Mouse (Mus musculus): ENCODE results near the gene Clstn2.

Clstn2 gene

DNA sequence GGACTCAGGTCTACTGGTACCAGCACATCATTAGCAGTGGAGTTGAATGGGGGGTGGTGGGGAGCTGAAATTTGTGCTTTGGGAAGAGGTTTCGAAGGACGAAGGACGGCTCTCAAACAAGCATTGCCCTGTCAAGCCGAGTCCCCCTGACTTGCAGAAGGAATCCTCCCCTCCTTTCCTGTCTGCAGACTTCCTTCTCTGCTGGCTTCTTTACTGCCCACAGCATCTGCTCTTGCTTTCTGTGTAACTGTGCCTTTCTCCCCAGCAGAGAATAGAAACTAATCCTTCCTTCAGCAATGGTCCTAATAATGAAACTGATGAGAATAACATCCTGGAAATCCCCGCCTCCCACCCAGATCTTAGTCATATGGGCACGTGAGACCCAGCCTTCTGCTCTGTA is 572.5 kb downstream of the Clstn2 start:
- DNase-seq (ENCODE audit: low read depth), result no peak

DNA sequence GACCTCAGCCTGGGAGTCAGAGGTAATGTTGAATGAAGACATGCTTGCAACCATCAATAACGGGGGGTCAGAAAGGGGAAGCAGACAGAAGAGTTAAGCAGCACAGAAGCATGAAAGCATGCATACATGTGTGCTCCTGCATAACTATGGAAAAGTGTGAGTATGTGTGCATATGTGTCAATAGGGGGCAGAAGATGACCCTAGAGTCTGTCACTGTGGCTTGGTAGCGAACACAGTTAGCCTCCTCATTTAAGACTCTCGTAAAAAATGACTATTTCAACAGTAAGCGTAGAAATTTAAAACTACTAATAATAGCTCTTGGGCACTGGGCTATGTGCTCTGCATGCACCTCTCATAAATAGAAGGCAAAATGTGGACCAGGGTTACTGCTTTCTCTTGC is 573.2 kb downstream of the Clstn2 start:
- DNase-seq (ENCODE audit: low read depth), result no peak

DNA sequence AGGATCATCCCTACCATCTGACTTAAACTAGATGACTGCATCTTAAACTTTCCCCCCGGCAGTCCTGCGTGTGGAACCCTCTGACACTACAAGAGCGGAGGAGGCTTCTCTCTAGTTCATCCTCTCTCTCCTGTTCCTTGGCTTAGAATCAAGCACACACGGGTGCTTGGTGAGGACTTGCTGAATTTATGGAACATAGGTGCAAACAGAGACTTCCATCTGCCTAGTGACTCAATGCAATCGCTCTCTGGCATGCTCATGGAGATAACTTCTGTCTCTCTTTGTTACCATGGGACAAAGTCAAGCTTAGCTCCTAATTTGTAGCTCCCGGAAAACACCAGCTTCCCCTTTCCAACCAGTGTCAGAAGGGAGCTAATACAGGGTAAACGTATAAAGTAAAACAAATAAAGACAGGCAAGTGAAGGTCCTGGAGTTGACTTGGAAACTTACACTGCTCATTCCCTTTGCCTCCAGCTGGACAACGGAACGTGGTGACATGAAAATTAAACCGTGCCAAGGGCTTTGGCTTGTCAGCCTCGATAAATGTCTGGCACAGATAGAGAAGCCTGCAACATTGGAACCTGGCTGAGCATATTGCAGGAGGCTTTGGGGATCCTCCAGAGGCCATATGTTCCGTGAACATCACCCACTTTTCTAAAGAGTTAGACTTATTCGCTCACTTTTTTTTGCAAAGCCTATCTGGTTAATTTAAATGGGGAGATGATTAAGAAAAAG is 583.5 kb downstream of the Clstn2 start:
- DNase-seq (ENCODE audit: low read depth), result no peak

DNA sequence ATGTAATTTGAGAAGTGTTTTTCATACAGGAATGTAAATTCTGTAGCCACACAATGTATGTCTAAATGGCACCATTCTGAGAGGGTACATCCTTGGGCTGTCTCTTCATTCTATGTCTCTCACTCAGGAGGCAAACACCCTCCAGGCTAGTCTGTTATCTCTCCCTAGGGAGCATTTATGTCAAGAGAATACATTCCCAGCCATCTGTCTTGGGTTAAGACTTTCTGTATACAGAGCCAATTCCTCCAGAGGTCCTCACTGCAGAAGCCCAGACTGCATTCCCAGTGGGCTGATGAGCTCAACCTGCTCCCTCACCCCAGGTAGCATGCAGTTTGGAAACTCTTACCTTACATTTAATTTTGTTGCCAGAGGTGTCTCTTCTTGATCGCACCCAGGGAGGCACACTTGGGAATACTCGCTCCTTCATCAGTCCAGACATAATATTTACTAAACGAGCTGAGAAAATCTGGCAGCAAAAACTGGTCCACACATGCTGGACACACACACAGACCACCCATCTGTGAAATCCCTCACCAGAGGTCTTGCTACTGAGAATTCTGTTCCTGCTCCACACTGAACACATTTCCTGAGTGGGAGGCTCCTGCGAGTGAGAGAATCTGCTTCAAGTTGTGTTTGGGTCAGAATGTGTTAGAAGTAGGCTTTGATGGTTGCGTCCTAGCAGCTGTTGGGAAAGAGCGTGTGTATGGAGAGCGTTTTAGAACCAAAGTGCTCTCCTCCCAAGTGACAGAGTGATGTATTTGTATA is 592.9 kb downstream of the Clstn2 start:
- DNase-seq (ENCODE audit: low read depth), result no peak

DNA sequence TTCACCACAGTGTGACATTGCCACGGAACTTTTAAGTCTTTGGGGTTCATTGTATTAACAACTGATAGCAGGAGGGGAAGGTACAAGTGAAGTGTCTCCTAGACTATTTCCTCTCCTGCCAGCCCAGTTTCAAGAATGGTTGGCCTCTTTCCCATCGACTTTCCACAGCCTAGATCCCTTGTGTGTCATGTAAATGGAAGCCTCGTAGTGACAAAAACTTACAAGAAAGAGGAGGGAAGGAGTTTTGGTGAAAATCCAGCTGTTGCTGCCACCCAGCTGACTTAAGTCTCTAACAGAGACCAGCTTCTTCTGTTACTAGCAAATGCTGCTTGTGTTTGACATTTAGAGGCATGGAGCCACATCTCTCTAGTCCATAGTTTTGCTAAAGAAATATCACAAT is 598.3 kb downstream of the Clstn2 start:
- DNase-seq (ENCODE audit: low read depth), result no peak

DNA sequence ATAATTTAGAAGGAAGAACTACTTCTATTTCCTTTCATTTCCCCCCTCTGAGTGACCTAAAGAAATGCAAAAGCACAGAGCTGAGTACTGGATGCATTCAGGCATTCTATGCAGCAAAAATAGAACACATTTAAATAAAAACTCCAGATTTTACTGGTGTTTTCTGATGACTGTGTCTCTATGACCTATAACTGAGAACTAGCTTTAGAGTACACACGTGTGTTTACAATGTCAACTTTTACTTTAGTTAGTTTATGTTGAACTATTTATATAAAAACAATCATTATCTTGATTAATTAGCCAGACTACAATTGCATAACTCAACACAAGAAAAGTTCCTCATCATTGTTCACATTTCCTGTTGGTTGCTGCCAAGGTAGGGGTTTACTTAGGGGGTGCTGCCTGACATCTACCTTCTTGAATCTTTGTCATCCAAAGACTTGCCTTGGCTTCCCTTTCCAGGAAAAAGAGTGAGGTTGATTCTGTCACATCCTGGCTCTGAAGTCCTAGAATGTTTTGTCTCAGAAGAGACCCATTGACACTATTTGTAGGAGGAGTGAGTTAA is 603.0 kb downstream of the Clstn2 start:
- no peak for DNase-seq (ENCODE audit: low read depth)

DNA sequence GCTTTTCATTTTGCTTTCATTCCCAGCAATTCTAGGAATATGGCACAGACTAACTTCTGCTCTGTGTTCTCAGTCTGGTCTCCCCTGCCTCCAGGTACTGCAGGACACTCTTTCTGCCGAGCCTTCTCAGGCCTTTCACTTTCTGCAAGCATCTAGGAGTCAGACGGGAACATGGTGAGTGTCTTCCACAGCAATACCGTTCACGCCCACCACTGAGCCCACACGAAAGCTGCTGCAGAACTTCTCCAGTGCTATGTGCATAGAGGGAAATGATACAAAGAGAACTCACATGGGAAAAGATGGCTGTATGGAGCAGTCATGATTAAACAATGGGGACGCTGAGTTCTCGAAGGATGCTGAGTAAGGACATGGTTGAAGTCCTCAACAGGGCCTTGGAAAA is 604.9 kb downstream of the Clstn2 start:
- no peak for DNase-seq (ENCODE audit: low read depth)

DNA sequence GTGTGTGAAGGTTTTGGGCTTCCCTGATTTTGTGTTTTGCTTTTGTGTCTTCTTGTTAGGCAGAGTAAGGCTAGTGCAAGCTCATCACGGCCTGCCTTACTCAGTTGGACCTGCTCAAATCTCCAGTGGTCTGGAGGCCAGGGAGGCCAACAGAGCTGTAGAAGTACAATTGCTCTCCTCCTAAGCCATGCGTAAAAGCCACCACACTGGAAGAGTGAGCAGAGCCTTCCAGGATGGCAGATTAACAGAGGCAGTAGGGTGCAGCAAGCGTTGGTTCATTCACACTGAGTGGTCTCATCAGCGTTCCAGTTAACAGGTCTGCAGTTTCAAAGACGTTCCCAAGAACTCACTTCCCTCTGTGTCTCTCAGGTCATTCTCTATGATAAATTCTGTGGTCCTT is 612.1 kb downstream of the Clstn2 start:
- DNase-seq (ENCODE audit: low read depth), result no peak

DNA sequence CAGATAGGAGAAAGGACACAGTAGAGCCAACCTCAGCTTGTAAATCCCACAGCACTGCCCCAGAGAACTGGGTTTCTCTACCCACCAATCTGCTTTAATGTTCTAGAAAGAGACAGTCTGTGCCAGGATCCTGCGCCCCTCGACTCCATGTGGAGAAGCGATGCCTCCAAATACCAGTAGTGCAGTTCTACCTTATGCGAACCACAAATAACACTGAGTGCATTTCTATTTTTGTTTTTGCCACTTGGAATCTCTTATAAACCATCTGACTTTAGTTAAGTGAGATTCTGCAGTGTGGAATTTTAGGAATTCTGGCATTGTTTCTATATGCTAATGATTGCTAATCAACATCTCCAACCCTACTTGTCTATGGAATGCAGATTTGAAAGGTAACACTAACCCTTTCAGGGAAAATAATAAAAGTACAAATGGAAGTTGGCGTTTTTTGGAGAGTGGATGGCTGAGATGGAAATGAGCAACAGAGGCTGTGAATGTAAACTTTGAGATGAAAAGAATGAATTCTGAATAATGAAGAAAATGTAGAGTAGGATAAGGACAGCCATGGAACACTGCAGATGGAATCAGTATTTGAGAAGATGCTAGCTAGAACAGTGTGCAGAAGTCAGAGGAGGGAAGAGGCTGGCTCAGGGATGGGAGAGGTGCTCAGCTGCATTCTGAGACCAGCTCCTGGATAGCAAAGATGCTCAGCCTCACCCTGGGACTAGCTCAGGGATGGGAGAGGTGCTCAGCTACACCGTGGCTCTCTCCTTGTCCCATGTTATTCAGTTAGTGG is 617.9 kb downstream of the Clstn2 start:
- no peak for DNase-seq (ENCODE audit: low read depth)

DNA sequence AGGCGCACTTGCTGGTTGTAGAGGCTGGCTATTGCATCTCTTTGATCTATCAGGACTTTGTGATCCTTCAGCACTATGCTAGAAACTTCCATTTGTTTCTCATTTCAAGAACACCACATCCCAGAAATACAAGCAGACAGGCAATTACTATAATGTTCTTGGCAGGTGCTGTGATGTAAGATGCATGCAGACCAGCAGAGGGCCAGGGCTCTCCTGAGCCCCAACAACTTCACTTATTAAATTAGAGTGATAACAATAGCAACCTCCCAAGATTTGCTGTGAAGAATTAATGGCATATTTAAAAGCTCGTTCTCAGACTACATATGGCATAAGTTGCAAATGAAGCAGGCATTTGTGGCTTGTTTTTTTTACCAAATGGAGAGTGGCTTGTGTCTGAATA is 624.8 kb downstream of the Clstn2 start:
- no peak for DNase-seq (ENCODE audit: low read depth)
